Mouse (Mus musculus) thymus, adult 2 months (tissue): ENCODE data around the gene Rpl18.

ENCODE experiments used
- CTCF ChIP-seq: fragments of 200-500 bp; IDR thresholded peaks from 2 replicates; pipeline ENCODE4 v1.5.1; 2012; ENCODE audit warnings: mild to moderate bottlenecking, control low read depth, low read length, moderate library complexity, borderline replicate concordance; ENCODE audit not compliant: control insufficient read depth, poor library complexity, insufficient read depth; ENCODE audit errors: extremely low read depth
- POLR2A ChIP-seq: fragments of 200-500 bp; IDR thresholded peaks from 2 replicates; pipeline ENCODE4 v1.6.1; 2012; ENCODE audit warnings: mild to moderate bottlenecking, low read length, control low read depth, moderate library complexity; ENCODE audit not compliant: control insufficient read depth, poor library complexity, insufficient read depth; ENCODE audit errors: extremely low read depth

DNA sequence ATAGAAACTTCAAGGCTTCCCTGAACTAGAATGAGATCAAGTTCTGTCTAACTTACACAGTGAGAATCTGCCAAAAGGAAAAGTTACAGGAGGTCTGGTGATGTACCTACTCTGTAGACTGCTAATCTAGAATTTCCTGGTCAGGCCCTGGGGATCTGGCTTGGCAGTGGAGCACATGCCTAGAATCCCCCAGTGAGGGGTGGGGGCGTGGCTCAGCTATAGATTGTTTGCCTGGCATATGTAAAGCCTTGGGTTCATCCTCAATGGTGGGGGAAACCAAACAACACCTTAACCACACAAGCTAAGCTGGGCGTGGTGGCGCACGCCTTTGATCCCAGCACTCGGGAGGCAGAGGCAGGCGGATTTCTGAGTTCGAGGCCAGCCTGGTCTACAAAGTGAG, 17.4 kb upstream of the Rpl18 start:
- TF ChIP-seq CTCF (no peak), POLR2A (no peak)
